Mouse (Mus musculus): ENCODE data around the gene Slc25a26.
"Not testable (repeated sequence)": the region's sequence is repeated elsewhere in the genome, so short reads cannot be mapped to it uniquely, and the experiment has no call there.

Gene Slc25a26

DNA sequence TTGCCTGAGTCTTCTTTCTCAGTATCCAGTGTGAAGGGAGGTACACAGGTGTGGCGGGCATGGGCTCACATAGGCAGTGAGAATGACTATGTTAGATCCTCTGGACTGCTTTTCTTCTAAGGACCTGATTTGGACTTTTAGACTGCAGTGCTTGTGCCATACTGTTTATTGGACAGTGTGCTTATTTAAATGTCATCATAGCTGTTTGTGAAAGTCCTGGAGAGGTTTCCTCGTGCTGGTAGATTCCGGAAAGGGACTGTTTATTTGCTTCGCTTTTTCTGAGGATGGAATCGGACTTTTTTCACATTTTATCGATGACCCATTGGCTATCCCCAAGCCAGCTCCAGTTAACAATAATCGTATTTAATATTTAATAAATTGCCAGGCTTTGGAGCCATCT is 50.7 kb downstream of the Slc25a26 start:
- DNase-seq (ENCODE audit: low read depth, low spot score): no peak

DNA sequence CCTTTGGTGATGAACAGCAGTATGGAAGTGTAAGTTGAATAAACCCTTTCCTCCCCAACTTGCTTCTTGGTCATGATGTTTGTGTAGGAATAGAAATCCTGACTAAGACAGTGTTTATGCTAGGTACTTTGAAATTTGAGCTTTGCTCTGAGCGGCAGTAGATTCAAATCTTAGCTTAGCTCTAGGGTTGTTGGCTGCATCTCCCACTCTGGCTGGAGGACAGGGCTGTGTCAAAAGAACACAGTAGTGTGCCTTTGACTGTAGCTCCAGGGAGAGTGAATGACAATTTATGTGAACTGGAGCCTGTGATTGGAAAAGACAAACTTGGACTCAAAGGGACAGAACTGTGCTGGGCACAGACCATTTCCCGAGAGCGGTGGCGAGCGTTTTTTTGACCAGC is 53.0 kb downstream of the Slc25a26 start:
- no peak for DNase-seq (ENCODE audit: low read depth, low spot score)

DNA sequence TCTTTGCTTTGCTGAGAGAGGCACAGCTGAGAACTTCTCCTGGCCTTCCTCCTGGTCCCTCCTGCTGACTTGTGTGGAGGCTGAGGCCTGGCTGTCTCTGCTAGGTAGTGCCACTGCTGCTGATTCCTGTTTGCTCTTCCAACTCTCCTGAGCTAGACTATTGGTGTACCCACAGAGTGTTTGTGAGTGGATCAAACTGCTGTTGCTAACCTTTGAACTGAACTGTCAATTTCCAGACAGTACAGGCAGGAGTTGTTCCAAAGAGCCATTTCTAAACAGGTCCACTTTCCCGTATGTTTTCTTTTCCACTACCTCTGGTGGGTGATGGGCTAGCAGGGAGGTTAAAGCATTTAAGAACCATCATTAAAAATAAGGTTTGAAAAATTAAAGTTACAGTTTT is 58.5 kb downstream of the Slc25a26 start:
- not testable (repeated sequence) for DNase-seq (ENCODE audit: low read depth, low spot score)

DNA sequence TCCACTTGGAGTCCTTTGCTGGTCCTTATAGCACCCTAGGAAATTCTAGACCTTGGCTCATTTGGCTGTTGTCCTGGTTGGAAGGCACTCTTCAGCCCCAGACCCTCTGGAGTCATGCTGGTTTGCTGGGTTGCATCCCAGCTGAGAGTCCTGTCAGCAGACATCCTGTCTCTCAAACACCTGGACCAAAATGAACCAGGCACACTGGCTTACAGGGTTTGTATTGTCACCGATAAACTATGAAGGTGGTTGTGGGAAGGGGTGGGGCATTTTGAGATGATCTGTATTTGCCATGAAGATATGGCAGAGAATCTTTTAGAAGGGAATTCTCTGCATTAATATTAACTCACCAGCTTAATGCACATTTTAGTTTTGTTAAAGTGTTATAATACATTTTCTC is 60.8 kb downstream of the Slc25a26 start:
- no peak for DNase-seq (ENCODE audit: low read depth, low spot score)

DNA sequence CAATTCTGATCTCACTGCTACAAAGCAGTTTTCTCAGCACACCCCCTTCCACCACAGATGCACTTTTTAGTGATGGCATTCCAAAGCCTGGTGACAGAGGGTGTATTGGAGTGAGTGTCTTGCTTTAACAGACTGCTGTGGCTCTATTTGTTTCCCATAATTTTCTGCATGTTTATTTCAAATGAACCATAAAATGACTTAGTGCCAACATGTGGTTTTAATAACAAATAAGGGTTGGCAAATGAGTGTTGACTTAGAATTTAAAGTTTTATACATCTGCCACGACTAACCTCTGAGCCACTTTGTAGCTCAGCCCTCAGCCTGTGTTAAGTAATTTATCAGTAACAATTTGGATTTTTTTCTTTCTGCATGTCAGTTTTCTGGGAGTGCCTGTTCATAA is 61.2 kb downstream of the Slc25a26 start:
- DNase-seq (ENCODE audit: low read depth, low spot score): no peak

DNA sequence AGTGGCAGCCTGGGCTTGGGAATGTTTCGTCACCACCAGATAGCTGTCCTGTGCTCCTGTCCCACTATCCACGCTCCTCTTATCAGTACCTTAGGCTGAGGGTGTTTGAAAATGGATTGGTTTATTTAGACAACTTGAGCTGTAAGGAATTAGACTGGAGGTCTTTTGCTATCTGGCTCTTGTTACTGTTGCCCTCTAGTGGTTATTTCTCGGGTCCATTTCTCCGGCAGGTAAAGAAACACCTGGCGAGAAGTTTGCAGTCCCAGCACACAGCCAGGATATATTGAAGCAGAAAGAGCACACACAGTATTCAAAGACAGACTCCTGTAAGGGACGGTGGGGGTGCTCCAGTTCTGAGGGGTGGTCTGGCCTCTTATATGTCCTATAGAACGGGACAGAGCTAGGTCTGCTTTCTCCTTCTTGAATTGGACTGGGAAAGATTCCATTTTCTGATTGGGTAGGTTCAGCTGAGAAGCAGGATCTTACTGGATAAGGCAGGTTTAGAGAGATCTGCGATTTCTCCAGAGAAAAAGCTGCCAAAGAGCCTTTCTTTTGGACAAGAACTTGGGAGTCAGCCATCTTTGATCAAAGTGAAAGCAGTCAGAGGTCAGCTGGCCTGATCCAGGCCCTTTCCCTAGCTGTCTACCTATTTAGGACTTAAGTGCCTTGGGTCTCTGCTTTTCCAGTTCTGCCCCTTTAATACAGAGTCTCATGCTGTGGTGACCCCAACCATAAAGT is 63.2 kb downstream of the Slc25a26 start:
- no peak for DNase-seq (ENCODE audit: low read depth, low spot score)

DNA sequence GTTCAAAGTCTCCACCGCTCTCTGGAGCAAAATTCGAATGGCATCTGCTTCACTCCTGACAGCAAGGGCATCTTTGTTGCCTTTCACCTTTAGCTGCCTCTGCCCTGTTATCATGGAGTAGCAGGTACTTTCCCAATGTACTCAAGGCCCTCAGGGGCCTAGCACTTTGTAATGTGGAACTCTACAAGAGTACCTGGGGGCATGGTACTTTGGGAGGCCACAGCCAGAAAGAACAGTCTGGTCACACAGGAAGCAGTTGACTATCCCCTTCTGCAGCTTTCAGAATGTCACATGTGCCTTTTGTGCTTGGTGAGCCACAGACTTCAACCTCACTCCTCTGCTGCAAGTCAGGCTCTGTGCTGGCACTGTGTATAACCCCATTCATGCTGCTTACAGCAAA is 65.6 kb downstream of the Slc25a26 start:
- DNase-seq (ENCODE audit: low read depth, low spot score): no peak

DNA sequence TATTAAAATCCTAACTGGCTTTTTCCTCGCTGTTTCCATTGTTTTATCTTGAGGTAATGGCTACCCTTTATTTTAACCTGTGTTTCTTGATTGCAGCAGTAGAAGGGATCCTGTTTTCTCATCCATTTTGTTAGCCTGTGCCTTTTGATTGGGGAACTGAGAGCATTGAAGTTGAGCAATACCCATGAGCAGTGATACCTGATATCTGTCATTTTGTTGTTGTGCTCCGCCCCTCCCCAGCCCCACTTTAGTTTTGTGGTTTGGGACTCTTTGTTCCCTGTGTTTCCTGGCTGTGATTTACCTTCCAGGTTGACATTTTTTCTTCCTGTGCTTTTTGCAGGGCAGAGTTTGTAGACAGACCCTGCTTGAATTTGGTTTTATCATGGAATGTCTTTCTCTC is 67.9 kb downstream of the Slc25a26 start:
- no peak for DNase-seq (ENCODE audit: low read depth, low spot score)

DNA sequence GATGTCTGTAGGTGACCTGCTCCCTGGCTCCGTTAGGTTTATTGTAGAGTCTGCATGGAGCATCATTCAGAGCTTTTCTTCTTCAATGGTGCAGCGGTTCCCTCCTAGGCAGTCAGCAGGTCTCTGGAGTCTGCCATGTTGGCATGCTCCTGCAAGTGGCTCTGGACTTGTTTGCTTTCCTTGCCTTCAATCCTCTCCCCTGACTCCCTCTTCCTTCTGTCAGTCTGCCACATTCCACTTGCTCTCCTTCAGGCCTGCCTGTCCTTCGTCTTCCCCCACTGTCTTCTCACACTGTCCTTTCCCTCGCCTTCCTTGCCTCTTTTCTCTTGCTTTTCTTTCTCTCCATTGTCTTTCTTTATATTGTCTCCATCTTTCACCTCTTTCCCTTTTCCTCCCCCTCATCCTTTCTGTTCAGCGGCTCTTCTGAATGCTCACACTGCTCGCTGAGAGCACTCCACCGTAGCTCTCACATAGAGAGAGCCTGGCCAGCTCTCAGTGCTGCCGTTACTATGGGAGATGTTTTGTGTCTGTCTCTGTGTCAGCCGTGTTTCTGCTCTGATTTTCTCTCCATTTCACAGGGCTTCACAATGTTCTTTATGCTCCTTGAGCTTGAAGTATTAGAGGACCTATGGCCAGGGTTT is 75.5 kb downstream of the Slc25a26 start:
- DNase-seq (ENCODE audit: low read depth, low spot score): no peak

DNA sequence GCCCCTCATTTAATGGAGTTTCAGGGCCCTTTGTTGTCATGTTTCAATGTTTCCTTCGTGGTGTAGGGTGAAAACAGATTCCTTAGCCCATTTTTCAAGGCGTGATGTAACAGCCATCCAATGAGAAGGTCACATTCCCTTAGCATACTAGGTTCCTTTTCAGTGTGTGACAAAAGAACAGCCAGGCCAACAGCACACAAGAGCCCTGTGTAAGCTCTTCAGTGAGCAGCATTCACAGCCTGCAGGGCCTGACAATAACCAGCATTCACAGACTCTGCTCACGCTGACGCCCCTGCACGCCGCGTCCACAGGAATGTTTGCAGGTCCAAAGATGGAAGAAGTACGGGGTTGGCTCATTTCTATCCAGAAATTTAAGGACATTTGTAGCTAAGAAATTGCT is 77.9 kb downstream of the Slc25a26 start:
- DNase-seq (ENCODE audit: low read depth, low spot score): no peak

DNA sequence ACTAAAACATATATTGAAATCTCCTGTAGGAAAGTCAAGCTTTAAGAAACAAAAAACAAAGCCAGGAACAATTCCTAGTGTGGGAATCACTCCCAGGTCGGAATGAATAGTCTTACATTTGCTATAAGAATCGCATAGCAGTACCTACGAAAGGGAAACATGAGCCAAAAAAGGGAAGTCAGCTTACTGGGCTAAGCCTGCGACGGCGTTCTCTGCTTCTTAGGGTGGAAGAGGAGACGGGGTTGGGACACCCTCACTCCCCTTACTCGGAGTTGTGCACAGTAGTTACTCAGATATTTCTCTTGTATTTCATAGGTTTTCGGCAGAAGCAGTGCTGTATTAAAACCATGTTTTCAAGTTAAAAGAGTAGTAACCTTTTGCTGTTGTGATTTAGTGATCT is 81.9 kb downstream of the Slc25a26 start:
- no peak for DNase-seq (ENCODE audit: low read depth, low spot score)

DNA sequence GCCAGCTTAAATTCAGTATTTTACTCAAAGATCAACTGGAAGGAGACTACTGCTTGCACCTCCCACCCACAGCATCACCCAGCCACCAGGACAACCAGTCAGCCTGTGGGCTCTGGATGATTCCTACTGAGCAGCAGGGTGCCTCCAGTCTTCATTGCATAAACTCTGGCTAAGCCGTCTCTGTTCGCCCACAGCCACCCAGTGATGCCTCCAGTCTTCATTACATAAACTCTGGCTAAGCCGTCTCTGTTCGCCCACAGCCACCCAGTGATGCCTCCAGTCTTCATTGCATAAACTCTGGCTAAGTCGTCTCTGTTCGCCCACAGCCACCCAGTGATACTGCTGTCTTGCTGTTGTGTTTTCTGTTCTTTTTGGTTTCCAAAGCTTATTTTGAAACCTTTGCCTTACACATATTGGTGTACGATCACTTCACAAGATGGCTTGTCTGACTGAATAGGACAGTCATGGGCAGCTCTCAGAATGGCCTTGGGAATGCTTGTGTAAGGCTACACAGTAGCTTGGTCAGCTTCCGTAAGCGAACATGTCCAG is 84.1 kb downstream of the Slc25a26 start:
- no peak for DNase-seq (ENCODE audit: low read depth, low spot score)

DNA sequence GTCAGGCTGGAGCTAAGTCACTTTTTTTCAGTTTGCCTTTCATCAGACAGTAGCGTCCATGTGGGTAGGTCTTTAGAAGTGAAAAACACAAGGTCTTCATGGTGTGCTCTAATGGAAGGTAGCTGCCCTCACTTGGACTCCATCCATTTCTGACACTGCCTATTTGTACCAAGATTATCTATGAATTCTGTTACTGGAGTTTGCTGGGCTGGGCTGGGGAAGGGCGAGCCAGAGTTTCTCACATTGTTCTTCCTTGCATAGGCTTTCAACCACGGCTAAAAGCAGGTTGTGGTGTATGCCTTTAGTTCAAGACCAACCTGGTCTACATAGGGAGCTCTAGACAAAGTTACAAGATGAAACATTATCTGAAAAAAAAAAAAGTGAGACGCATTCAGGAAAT is 84.8 kb downstream of the Slc25a26 start:
- DNase-seq (ENCODE audit: low read depth, low spot score): no peak

DNA sequence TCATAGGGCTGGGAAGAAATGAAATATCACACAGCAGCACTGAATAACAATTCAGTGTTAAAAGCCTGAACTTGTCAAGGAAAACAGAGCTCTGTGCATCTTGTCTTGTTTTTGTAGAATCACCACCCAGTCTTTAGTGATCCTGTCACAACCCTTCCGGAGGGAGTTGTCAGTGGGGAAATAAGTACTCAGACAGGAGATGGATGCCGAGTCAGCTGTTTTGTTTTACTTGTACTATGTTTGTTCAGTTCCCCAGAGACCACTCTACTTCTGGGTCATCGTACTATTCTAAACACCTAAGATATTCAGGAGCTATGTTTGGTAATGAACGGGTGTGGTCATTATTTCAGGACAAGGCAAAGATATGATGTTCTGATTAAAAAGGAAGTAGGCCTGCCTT is 88.2 kb downstream of the Slc25a26 start:
- DNase-seq (ENCODE audit: low read depth, low spot score): no peak

DNA sequence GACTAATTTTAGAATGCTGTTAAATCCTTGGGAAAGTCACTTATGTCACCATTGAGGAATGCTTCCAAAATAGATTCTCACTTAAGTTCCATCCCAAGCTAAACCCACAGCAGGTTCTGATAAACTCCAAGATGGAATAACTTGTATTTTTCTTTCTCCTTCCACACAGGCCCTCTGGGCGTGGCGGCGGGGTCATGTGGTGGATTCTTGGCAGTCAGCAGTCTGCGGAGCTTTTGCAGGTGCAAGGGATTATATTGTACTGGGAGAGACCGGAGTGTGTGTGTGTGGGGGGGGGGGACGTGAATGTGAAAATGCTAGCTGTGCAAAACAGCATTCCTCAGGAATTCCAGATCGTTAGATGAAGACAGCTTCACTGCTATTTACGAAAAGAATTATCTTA is 92.1 kb downstream of the Slc25a26 start:
- no peak for DNase-seq (ENCODE audit: low read depth, low spot score)

DNA sequence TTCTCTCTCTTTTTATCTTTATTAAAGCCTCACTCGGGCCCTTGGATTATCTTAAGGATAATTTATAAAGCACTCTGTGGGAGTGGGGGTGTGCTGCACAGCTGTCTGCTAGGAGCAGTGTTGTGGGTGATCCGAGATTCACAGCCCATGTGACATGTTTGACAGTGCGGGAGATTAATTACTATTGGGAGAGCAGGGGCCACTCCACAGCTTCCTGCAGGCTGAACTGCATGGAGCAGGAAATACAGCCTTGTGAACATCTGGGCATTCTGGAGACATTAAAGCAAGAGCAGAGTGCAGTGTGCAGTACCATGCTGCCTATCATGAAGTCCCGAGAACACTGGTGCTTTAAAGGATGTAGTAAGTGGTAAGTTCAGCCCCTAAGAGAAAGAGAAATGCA is 92.6 kb downstream of the Slc25a26 start:
- no peak for DNase-seq (ENCODE audit: low read depth, low spot score)

DNA sequence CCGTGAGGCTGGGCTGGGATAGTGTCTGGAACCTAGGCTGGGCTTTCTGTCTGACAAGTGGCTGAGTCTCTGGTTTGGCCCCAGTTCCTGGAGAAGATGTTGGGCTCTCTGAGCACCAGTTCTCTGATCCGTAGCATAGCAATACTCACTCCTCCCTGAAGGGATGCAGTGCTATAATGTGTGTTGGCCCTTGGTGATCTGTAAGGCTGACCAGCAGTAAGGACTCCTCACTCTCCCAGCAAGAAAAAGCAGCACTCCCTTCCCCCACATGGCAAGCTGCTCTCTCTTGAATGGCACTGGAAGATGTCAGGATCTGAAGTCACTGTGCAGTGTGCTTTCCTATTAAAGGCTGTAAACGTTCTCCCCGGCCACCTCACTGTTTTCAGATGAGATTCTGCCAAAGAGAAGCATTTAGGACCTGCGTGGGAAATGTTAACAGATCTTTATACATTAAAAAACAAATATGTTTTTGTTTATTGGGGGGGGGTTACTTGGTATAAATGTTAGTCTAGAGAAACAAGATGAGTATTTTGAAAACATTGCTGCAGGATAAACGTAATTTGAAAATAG is 94.0 kb downstream of the Slc25a26 start:
- DNase-seq (ENCODE audit: low read depth, low spot score): no peak

DNA sequence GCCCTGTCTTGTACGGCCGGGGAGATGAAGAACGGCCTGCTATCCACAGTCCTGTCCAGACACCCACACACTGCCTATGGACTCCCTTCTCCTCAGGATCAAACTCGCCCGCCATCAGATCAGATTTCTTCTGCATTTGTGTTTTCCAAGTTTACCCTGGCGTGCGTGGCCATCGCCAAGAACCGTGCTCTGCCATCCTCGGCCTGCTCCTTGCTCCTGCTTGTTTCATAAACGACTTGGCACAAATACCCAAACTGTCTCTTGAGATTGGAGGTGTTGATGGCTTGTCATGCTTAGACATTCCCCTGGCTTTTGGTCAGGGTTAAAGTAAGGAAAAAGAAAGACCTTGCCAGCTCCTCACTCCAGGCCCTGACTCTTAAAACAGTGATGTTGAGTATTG is 94.6 kb downstream of the Slc25a26 start:
- DNase-seq (ENCODE audit: low read depth, low spot score): no peak

DNA sequence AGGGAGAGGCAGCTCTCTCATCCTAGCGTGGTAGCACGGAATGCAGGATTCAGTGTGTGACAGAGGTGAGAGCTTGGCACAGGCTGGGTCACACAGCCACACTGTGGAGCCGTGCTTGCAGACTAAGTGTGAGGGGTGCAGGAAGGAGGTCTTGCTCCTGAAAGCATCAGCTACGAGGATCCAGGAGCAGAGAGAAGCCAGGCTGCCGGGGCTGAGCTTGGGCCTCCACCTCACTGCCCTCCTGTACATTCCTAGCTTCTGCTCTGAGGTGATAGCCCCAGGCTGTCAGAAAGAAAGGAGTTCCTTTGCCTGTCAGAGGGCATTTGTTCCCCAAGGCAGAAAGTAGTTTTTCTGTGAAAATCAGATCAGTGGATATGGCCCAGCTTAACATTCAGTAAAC is 95.1 kb downstream of the Slc25a26 start:
- DNase-seq (ENCODE audit: low read depth, low spot score): no peak

DNA sequence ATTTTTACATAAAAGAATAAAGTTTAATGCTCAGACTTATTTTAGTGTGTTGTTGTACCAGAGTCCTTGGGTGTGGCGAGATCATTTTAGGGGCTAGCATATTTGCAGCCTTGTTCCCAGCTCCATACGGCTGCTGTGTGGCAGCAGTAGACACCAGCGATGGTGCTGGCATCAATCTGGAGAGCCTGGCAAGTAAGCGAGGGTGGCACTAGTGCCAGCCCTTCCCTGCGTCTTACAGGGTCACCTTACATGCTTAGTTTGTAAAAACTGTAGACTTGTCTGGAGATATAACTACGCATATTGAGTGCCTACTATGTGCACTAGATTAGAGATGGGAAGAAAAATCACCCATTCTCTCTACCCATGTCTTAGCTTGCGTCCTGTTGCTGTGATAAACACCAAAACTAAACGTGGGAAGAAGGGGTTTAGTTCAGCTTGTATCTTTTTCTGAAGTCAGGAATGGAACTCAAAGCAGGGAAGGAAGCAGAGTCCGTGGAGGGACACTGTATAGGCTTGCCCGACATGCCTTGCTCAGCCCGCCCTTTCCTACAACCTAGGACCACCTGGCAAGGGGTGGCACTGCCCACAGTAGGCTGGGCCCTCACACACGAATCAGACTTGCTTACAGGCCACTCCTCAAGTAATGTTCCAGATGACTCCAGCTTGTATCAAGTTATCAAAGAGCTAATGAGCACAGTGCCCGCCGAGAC is 96.1 kb downstream of the Slc25a26 start:
- no peak for DNase-seq (ENCODE audit: low read depth, low spot score)

DNA sequence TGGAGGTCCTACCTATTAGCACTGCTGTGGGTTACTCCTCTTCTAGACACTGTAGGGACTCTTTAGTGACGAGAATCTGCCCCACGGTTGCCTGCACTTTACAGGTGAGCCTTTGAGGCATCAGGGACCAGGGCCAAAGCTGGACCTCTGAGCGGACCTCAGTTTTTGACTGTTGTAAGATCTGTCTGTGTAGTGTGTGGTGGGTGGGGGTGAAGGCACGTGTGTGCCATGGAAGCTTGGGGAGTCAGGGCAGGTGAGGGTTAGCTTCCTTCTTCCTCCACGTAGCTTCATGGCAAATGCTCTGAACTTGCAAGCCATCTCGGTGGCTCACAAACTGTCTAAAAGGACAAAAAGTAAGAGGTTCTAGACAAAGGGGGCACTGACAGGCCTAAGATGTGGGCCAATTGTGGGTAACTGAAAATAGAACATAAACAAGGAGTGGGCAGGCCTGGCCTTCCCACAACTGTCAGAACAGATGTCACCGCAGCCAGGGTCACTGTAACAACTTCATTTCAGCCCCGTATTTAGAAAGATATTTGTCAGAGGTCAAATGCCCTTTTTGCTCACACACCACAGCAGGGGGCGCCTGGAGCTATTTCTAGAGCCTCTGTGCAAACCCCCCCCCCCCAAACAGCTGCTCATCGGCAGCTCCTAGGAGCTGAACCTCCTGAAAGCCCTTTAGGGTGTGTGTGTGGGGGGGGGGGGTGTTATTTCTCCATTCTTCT is 96.8 kb downstream of the Slc25a26 start:
- no peak for DNase-seq (ENCODE audit: low read depth, low spot score)

DNA sequence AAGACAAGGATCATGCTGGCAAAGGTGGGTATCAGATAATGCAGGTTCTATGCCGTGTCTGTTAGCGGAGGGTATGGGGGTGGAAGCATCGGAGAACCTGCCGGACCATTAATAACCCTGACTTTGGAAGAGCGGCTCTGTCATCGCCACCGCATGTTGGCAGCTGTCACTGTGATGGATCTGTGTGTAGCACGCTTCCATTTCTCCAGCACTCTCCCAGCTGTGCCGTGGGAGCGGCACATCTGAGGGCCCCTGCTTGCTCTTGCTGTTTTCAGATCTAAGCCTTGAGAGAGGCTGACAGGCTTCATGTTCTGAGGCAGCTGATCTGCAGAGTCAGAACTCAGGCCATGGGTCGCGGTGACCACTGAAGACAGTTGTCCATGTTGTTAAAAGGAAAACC is 98.3 kb downstream of the Slc25a26 start:
- no peak for DNase-seq (ENCODE audit: low read depth, low spot score)
